Mouse (Mus musculus): ENCODE measurements around the gene Hp. TPM values are rescaled to one million over a fixed set of nuclear protein-coding genes. Genes with fewer than 3 reads are reported as not detected.

Hp gene
- polyA plus RNA-seq, 1 experiment, result 1,299 TPM

DNA sequence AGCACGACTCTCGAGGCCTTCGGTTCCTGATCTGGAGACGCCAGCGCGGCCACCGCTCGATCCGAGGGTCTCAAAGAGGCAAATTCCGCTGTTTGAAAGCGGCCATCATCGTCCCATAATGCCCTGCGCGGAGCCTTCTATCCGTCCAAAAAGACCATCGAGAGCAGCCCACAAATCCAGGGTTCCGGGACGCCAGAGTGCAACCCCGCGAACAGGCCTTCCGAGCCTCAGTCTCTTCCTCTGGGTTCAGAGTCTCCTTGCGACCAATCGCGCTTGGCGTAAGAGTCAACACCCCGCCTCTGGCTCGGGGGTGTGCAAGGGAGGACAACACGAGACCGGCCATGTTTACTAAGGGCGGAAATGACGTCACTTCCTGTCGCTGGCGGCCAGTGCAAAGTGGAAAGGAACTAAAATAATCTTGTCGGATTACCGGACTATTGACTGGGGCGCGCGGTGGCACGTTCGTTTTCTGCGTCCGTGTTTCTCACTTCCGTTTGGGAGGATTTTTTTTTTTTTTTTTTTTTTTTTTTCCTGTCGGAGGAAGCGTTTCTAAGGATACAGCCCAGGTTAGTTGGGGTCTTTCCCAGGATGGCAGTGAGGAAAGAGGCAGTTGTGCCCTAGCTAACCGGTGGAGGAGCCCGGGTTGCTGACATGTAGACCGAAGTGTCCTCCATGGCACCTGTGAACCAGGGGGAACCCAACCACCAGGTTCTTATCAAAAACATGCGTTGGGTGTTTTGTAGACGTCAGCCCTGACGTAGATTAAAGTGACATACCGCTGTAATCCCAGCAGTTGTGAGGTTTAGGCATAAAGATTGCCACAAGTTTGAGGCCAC, 13.3 kb downstream of the Hp start, which contains the start of the genes Dhx38 and Txnl4b:
Gene Dhx38 (minus strand): TSS at position 364 of the 836 bp plus-strand sequence.
Gene Txnl4b (plus strand): TSS at position 395 of the 836 bp plus-strand sequence.
- no peaks in the 10 kb centered on the region; the same call in 1 of the 2 replicates for H3K4me1 ChIP-seq (ENCODE audit: control insufficient read depth, insufficient read depth, low read length)
- H3K4me3 ChIP-seq (replicated peaks; ENCODE audit: extremely low read depth, low read depth, low read length), result peak within 1 kb of the TSS; percentile 91
- DNase-seq, result peak; percentile 99
- peak; percentile 56; the same call in 1 of the 2 replicates for TF ChIP-seq POLR2A (IDR thresholded peaks at IDR 0.05; ENCODE audit: borderline replicate concordance, extremely low read depth, low read depth, low read length)
- TF ChIP-seq CTCF (IDR thresholded peaks at IDR 0.05; ENCODE audit: insufficient read depth, low read length), result no peak
- WGBS, result under 1% methylated on average over 52 of the region's 52 CpGs

DNA sequence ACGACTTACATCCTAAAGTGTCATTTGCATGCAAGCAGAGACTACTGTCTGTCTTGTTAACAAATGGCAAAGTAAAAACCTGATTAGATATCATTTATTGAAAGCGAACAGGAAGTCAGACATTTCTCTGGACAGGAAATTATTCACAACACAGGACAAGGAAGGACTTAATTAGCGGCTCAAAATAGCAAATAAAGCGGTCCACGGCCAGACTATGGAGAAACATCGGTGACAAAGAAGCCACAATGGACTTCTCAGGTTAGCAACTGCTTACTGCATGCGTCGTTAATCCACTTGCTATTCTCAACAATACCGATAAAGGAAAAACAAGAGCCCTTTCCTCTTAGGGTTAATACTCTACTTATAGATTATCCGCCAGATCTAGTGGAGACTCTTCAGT, 14.2 kb downstream of the Hp start:
- Histone ChIP-seq H3K4me3 (replicated peaks; ENCODE audit: extremely low read depth, low read depth, low read length) (peak overlapping the region; percentile 91), H3K4me1 (ENCODE audit: control insufficient read depth, insufficient read depth, low read length) (no peaks in the 10 kb centered on the region; the same call in 1 of the 2 replicates)
- no peak for TF ChIP-seq POLR2A (IDR thresholded peaks at IDR 0.05; ENCODE audit: borderline replicate concordance, extremely low read depth, low read depth, low read length)
- no peak for TF ChIP-seq CTCF (IDR thresholded peaks at IDR 0.05; ENCODE audit: insufficient read depth, low read length)
- WGBS, result 3% methylated on average over 10 of the region's 10 CpGs
- DNase-seq, result no peak

DNA sequence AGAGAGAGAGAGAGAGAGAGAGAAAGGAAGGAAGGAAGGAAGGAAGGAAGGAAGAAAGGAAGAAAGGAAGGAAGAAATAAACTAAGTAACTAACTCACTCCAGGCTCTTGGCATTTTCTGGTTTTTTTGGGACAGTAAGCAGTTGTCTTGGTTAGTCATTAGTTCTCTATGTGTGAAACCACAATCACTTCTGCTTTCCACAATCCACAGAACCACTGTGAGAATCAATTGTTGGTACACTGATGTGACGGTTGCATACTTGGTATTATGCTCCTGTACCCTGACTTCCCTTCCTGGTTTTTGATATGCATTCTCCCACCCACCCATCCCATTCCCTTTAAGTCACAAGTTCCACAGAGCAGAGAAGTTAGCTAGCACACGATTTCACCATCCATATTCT, 15.1 kb downstream of the Hp start:
- DNase-seq, result no peak
- Histone ChIP-seq H3K4me3 (replicated peaks; ENCODE audit: extremely low read depth, low read depth, low read length) (no peak overlapping the region), H3K4me1 (ENCODE audit: control insufficient read depth, insufficient read depth, low read length) (no peaks in the 10 kb centered on the region; the same call in 1 of the 2 replicates)
- TF ChIP-seq POLR2A (IDR thresholded peaks at IDR 0.05; ENCODE audit: borderline replicate concordance, extremely low read depth, low read depth, low read length), result no peak
- TF ChIP-seq CTCF (IDR thresholded peaks at IDR 0.05; ENCODE audit: insufficient read depth, low read length), result no peak
- 65% methylated on average over 2 of the region's 2 CpGs for WGBS

DNA sequence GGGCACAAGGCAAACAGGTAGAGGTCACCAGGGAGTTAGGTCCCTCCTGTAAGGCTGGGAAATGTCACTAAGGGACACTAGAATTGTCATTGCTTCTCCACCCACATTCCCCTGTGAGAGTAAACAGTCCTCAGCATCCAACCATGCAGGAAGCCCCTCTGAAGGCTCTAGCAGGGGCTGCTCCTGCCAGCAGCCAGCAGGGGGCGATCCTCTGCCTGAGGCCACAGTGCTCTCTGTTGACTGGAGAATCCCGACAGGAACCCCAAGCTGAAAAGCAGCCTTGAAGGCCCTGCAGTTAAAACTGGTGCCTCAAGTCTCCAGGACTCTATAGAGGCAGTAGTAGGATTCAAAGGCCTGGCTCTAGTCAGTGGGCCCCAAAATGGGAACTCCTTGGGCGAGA, 27.3 kb downstream of the Hp start:
- Histone ChIP-seq H3K4me3 (replicated peaks; ENCODE audit: extremely low read depth, low read depth, low read length) (no peak overlapping the region), H3K4me1 (ENCODE audit: control insufficient read depth, insufficient read depth, low read length) (no peaks in the 10 kb centered on the region)
- WGBS, result 51% methylated on average over 3 of the region's 3 CpGs
- TF ChIP-seq CTCF (IDR thresholded peaks at IDR 0.05; ENCODE audit: insufficient read depth, low read length) (peak; percentile 48; the same call in 1 of the 2 replicates), POLR2A (IDR thresholded peaks at IDR 0.05; ENCODE audit: borderline replicate concordance, extremely low read depth, low read depth, low read length) (no peak)
- DNase-seq, result no peak

DNA sequence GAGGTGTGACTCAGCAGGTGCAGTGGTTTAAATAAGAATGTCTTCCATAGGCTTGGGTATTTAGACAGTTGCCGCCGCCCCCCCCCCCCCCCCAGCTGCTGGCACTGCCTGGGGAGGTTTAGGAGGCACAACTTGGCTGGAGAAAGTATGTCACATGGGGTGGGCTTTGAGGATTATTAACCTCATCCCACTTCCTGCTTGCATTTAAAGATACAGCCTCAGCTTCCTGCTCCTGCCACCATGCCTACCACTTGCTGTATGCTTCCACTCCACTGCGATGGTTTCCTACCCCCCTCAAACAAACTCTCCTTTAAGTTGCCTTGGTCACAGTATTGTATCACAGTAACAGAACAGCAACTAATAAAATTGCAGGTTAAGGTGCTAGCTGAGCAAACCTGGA, 34.9 kb downstream of the Hp start:
- TF ChIP-seq POLR2A (IDR thresholded peaks at IDR 0.05; ENCODE audit: borderline replicate concordance, extremely low read depth, low read depth, low read length) (no peak), CTCF (IDR thresholded peaks at IDR 0.05; ENCODE audit: insufficient read depth, low read length) (no peak)
- DNase-seq, result no peak
- no peaks in the 10 kb centered on the region for H3K4me1 ChIP-seq (ENCODE audit: control insufficient read depth, insufficient read depth, low read length)
- H3K4me3 ChIP-seq (replicated peaks; ENCODE audit: extremely low read depth, low read depth, low read length), result no peak overlapping the region
- WGBS, result 45% methylated on average over 3 of the region's 3 CpGs

DNA sequence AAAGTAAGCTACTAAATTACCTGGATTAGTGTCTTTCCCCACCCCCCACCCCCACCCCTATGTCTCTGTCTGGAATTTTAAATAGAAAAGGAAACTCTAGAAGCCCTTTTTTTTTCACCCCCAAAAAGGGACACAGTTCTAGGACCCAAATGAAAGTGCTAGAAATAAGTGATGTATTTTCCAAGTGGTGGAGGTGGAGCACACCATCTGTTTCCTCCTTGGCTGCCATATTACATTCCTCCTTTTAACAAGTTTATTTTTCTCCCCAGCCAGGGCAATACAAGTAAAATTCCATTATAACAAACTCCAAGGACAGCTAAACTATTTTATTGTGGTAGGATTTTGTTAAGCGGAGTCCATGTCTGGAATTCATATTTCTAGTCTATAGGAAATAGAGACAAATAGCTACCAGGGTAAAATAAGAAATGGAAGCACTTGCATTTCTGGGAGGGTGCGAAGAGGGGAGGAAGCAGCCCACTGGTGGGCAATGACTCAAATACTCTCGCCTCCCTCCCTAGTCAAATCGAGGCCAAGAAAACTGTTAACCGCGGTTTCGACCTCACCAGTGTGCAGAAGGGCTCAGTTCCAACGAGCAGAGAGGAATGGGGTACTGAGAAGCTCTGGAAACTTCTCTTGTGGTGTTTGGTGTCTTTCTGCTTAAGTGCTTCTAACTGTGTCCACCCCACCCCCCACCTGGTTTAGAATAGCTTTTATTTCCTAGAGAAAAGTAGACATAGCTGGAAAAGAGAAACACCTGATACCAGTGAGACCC, 36.0 kb downstream of the Hp start:
- WGBS, result 67% methylated on average over 8 of the region's 8 CpGs
- DNase-seq, result no peak
- TF ChIP-seq CTCF (IDR thresholded peaks at IDR 0.05; ENCODE audit: insufficient read depth, low read length) (no peak), POLR2A (IDR thresholded peaks at IDR 0.05; ENCODE audit: borderline replicate concordance, extremely low read depth, low read depth, low read length) (no peak)
- Histone ChIP-seq H3K4me3 (replicated peaks; ENCODE audit: extremely low read depth, low read depth, low read length) (no peak overlapping the region), H3K4me1 (ENCODE audit: control insufficient read depth, insufficient read depth, low read length) (no peaks in the 10 kb centered on the region)

DNA sequence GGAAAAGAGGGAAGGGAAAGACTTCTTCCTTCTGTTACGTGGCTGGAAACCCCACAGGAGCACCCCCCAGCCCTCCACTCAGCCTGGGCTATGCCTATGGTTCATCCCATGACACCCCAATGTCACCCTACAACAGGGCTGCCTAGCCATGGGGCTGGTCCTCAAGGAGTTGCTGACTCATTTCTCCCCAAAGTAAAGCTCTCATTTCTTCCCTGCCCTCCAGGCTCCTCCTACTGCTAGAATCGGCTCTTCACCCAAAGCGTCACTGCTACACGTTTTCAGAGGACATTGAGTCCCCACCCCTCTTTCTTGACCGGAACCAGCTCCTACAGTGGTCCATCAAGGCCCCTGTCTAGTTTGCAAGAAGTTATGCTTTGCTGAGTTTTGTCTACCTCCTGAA, 36.8 kb downstream of the Hp start:
- no peak for DNase-seq
- H3K4me3 ChIP-seq (replicated peaks; ENCODE audit: extremely low read depth, low read depth, low read length), result no peak overlapping the region
- TF ChIP-seq CTCF (IDR thresholded peaks at IDR 0.05; ENCODE audit: insufficient read depth, low read length) (no peak), POLR2A (IDR thresholded peaks at IDR 0.05; ENCODE audit: borderline replicate concordance, extremely low read depth, low read depth, low read length) (no peak)
- WGBS, result 67% methylated on average over 5 of the region's 5 CpGs
- no peaks in the 10 kb centered on the region for H3K4me1 ChIP-seq (ENCODE audit: control insufficient read depth, insufficient read depth, low read length)

DNA sequence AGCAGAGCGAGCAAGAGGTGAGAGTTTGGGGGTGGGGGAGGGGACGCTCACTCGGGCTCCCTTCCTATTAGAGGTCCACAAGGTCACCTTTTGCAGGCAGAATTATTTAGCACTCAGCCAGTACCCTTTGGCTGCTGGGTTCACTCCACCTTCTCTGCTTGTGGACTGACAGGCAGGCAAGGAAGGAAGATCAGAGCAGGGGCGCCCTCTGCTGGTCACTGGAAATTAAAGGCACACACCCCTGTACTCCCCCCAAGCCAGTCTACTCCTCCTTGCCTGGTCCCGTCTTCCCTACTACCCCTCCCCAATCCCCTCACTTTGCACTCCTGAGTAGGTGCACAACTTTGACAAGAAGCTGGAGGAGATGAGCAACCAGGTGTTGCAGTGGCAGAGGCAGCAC, 42.3 kb downstream of the Hp start:
- H3K4me1 ChIP-seq (ENCODE audit: control insufficient read depth, insufficient read depth, low read length), result no peaks in the 10 kb centered on the region
- 7% methylated on average over 5 of the region's 5 CpGs for WGBS
- H3K4me3 ChIP-seq (replicated peaks; ENCODE audit: extremely low read depth, low read depth, low read length), result no peak overlapping the region
- DNase-seq, result peak; percentile 75
- TF ChIP-seq CTCF (IDR thresholded peaks at IDR 0.05; ENCODE audit: insufficient read depth, low read length), result peak; percentile 75
- TF ChIP-seq POLR2A (IDR thresholded peaks at IDR 0.05; ENCODE audit: borderline replicate concordance, extremely low read depth, low read depth, low read length), result no peak

DNA sequence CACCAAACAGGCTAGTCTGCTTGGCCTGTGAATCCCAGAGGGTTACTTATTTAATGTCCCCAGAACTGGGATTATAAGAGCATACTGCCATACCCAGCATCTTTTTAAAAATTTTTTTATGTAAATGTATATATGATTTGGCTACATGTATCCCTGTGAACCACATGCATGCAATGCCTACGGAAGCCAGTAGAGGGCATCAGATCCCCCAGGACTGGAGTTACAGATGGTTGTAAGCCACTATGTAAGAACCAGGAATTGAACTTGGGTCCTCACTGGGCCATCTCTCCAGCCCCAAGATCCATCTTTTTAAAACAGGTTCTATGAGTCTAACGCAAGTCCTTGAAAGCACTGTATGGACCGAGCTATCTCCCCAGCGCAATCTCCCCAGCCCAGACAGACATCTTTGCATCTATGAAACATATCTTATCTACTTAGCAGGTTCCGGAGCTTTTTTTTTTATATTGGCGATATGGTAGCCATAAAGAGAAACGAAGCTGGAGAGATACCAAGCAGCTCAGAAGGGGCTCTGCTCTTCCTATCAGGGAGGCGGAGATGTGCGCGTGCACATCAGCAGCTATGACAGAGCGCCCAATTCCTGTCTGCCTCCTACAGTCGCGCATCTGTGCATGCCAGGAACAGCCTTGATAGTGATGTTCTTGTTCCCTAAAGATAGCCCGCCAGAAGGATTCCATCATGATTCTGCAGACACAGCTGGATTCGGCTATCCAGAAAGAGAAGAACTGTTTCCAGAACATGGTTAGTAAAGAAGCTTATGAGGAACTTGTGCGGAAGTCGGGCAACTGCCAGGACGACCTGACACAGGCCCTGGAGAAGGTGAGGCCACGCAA, 43.6 kb downstream of the Hp start:
- TF ChIP-seq POLR2A (IDR thresholded peaks at IDR 0.05; ENCODE audit: borderline replicate concordance, extremely low read depth, low read depth, low read length) (no peak), CTCF (IDR thresholded peaks at IDR 0.05; ENCODE audit: insufficient read depth, low read length) (peak; percentile 37; the same call in 1 of the 2 replicates)
- no peaks in the 10 kb centered on the region for H3K4me1 ChIP-seq (ENCODE audit: control insufficient read depth, insufficient read depth, low read length)
- peak; percentile 32 for DNase-seq
- no peak overlapping the region for H3K4me3 ChIP-seq (replicated peaks; ENCODE audit: extremely low read depth, low read depth, low read length)
- 80% methylated on average over 19 of the region's 19 CpGs for WGBS

Other genes starting within 250 kb of the Hp start
- gene Pmfbp1, start 85.1 kb downstream of the Hp start, polyA plus RNA-seq (2012; rRNA removed), result 0.02 TPM in 1 of 2 replicates, not detected in the other
- 19.6 and 23.9 TPM in 2 replicates for gene Dhx38, start 13.3 kb downstream of the Hp start, polyA plus RNA-seq (2012; rRNA removed)
- 3.4 and 5.8 TPM in 2 replicates for gene Txnl4b, start 13.3 kb downstream of the Hp start, polyA plus RNA-seq (2012; rRNA removed)
- gene Dhodh, start 29.5 kb upstream of the Hp start, polyA plus RNA-seq (2012; rRNA removed), result 20.9 and 23.7 TPM in 2 replicates
- 0.05 and 0.08 TPM in 2 replicates for gene Pkd1l3, start 35.3 kb upstream of the Hp start, polyA plus RNA-seq (2012; rRNA removed)
- 29.8 and 51.7 TPM in 2 replicates for gene Ist1, start 114.1 kb upstream of the Hp start, polyA plus RNA-seq (2012; rRNA removed)
- gene Zfp821, start 126.4 kb upstream of the Hp start, polyA plus RNA-seq (2012; rRNA removed), result 8.2 and 9.8 TPM in 2 replicates
- 24.5 and 31.6 TPM in 2 replicates for gene Atxn1l, start 158.6 kb upstream of the Hp start, polyA plus RNA-seq (2012; rRNA removed)
- 25.0 and 38.2 TPM in 2 replicates for gene Ap1g1, start 199.4 kb upstream of the Hp start, polyA plus RNA-seq (2012; rRNA removed)

All from lung, adult 2 months (tissue).